Mouse (Mus musculus) midbrain, embryonic 14.5 days (tissue): ENCODE measurements around the gene Serpina9. TPM values are rescaled to one million over a fixed set of nuclear protein-coding genes. Genes with fewer than 3 reads are reported as not detected.
A peak's percentile ranks its signal among the peaks of the same experiment; 100 is the strongest.

Source experiments
- ATAC-seq: fragments of 200-750 bp; cut with Nextera tagmentation; 2 replicates; pipeline ENCODE4 v1.8.0; 2017; ENCODE audit warnings: moderate number of reproducible peaks, moderate library complexity; ENCODE audit not compliant: low FRiP score, low TSS enrichment
- DNase-seq: peaks from one replicate; pipeline ENCODE4 v3.0.0-alpha.2; 2015
- H3K27ac ChIP-seq: fragments of 300-500 bp; sonication (generic); replicated peaks from 2 replicates; pipeline ENCODE4 v1.5.1; 2014; ENCODE audit warnings: mild to moderate bottlenecking, low read depth, low read length, moderate library complexity
- H3K27me3 ChIP-seq: fragments of 300-500 bp; sonication (generic); 2 replicates; pipeline ENCODE4 v1.6.1; 2014; ENCODE audit warnings: low read length, control low read depth, mixed read lengths; ENCODE audit not compliant: control insufficient read depth, insufficient read depth
- H3K36me3 ChIP-seq: fragments of 300-500 bp; sonication (generic); 2 replicates; pipeline ENCODE4 v1.6.1; 2014; ENCODE audit warnings: low read length, control low read depth; ENCODE audit not compliant: control insufficient read depth, insufficient read depth
- H3K4me1 ChIP-seq: fragments of 300-500 bp; sonication (generic); 2 replicates; pipeline ENCODE4 v1.6.1; 2014; ENCODE audit warnings: mild to moderate bottlenecking, antibody characterized with exemption, low read length, control low read depth; ENCODE audit not compliant: control insufficient read depth, insufficient read depth
- H3K4me2 ChIP-seq: fragments of 300-500 bp; sonication (generic); 2 replicates; pipeline ENCODE4 v1.6.1; 2014; ENCODE audit warnings: mild to moderate bottlenecking, low read length, moderate library complexity
- H3K4me3 ChIP-seq: fragments of 300-500 bp; sonication (generic); replicated peaks from 2 replicates; pipeline ENCODE4 v1.5.1; 2014; ENCODE audit warnings: low read depth, low read length
- H3K9ac ChIP-seq: fragments of 300-500 bp; sonication (generic); replicated peaks from 2 replicates; pipeline ENCODE4 v1.6.1; 2014; ENCODE audit warnings: mild to moderate bottlenecking, low read length, moderate library complexity
- H3K9me3 ChIP-seq: fragments of 300-500 bp; sonication (generic); 2 replicates; pipeline ENCODE4 v1.6.1; 2016; ENCODE audit warnings: low read length, control low read depth, mixed read lengths; ENCODE audit not compliant: control insufficient read depth
- WGBS: fragments of 180-500 bp; shearing (Covaris S2); extraction: QIAGEN DNeasy Blood & Tissue Kit; methylation state at CpG from one replicate; pipeline ENCODE4 v1.1.7; 2014; 5-methylcytosine and 5-hydroxymethylcytosine counted together
- polyA plus RNA-seq: library from polyadenylated mRNA; unstranded; fragments of >200 nt; fragmentation: Nextera tagmentation; extraction: Ambion mirVana; gene quantifications from 2 replicates; pipeline ENCODE4 v1.2.1, GENCODE M21; 2014

Gene Serpina9
- polyA plus RNA-seq = not detected in 2 replicates

- no peak within 1 kb of the TSS for H3K9ac ChIP-seq
- no peaks in the 10 kb centered on the region for H3K36me3 ChIP-seq
- no peak within 1 kb of the TSS for H3K4me3 ChIP-seq
- H3K4me2 ChIP-seq = no peak within 1 kb of the TSS
- DNase-seq (no peak), ATAC-seq (no peak)
- H3K9me3 ChIP-seq = no peaks in the 10 kb centered on the region; the same call in 1 of the 2 replicates
- H3K4me1 ChIP-seq = no peaks in the 10 kb centered on the region
- no peak within 1 kb of the TSS for H3K27ac ChIP-seq
- H3K27me3 ChIP-seq = no peaks in the 10 kb centered on the region
- 90% methylated on average over 6 of the region's 6 CpGs for WGBS
Measured at GRCm38 (mm10) chr12:104013620-104014019, at the start of gene Serpina9. Gene Serpina9 (minus strand): TSS chr12:104013755.

- Histone ChIP-seq H3K27me3 (no peaks in the 10 kb centered on the region), H3K9ac (no peak overlapping the region), H3K4me1 (no peaks in the 10 kb centered on the region), H3K4me3 (no peak overlapping the region), H3K27ac (no peak overlapping the region), H3K36me3 (no peaks in the 10 kb centered on the region), H3K4me2 (no peak overlapping the region), H3K9me3 (no peaks in the 10 kb centered on the region)
- ATAC-seq (no peak), DNase-seq (no peak)
- 61% methylated on average over 2 of the region's 2 CpGs for WGBS
Measured at GRCm38 (mm10) chr12:104061862-104062261, 48.3 kb upstream of the Serpina9 start.

GRCm38 (mm10) chr12:104060126-104060525 lies 46.6 kb upstream of the Serpina9 start:
- Histone ChIP-seq H3K9ac (no peak overlapping the region), H3K4me1 (no peaks in the 10 kb centered on the region), H3K4me3 (no peak overlapping the region), H3K4me2 (no peak overlapping the region), H3K27ac (no peak overlapping the region), H3K27me3 (no peaks in the 10 kb centered on the region), H3K9me3 (no peaks in the 10 kb centered on the region), H3K36me3 (no peaks in the 10 kb centered on the region)
- ATAC-seq (no peak), DNase-seq (no peak)
- WGBS = 91% methylated on average over 6 of the region's 6 CpGs

GRCm38 (mm10) chr12:104057531-104057930 lies 44.0 kb upstream of the Serpina9 start:
- H3K4me3 ChIP-seq = no peak overlapping the region
- no peak for DNase-seq
- H3K4me2 ChIP-seq = no peak overlapping the region
- H3K4me1 ChIP-seq = no peaks in the 10 kb centered on the region
- no peaks in the 10 kb centered on the region for H3K9me3 ChIP-seq
- no peaks in the 10 kb centered on the region for H3K36me3 ChIP-seq
- H3K27me3 ChIP-seq = no peaks in the 10 kb centered on the region
- H3K27ac ChIP-seq = no peak overlapping the region
- 88% methylated on average over 7 of the region's 7 CpGs for WGBS
- H3K9ac ChIP-seq = no peak overlapping the region
- ATAC-seq = no peak

GRCm38 (mm10) chr12:104057050-104057449 lies 43.5 kb upstream of the Serpina9 start:
- H3K9ac ChIP-seq = no peak overlapping the region
- no peak overlapping the region for H3K4me3 ChIP-seq
- H3K27me3 ChIP-seq = no peaks in the 10 kb centered on the region
- no peaks in the 10 kb centered on the region for H3K9me3 ChIP-seq
- no peaks in the 10 kb centered on the region for H3K36me3 ChIP-seq
- H3K27ac ChIP-seq = no peak overlapping the region
- no peak overlapping the region for H3K4me2 ChIP-seq
- ATAC-seq = no peak
- H3K4me1 ChIP-seq = no peaks in the 10 kb centered on the region
- WGBS = 56% methylated on average over 4 of the region's 4 CpGs
- DNase-seq = peak; percentile 30

- no peaks in the 10 kb centered on the region for H3K36me3 ChIP-seq
- 88% methylated on average over 8 of the region's 8 CpGs for WGBS
- H3K9me3 ChIP-seq = no peaks in the 10 kb centered on the region
- no peak overlapping the region for H3K9ac ChIP-seq
- H3K4me3 ChIP-seq = no peak overlapping the region
- DNase-seq = no peak
- no peaks in the 10 kb centered on the region for H3K27me3 ChIP-seq
- ATAC-seq = no peak
- H3K4me2 ChIP-seq = no peak overlapping the region
- no peaks in the 10 kb centered on the region for H3K4me1 ChIP-seq
- H3K27ac ChIP-seq = no peak overlapping the region
Measured at GRCm38 (mm10) chr12:104055755-104056154, 42.2 kb upstream of the Serpina9 start.

- Histone ChIP-seq H3K4me3 (no peak overlapping the region), H3K27me3 (no peaks in the 10 kb centered on the region), H3K36me3 (no peaks in the 10 kb centered on the region), H3K27ac (no peak overlapping the region), H3K4me1 (no peaks in the 10 kb centered on the region), H3K9ac (no peak overlapping the region), H3K4me2 (no peak overlapping the region), H3K9me3 (no peaks in the 10 kb centered on the region)
- DNase-seq (no peak), ATAC-seq (no peak)
- 63% methylated on average over 1 of the region's 1 CpGs for WGBS
Measured at GRCm38 (mm10) chr12:104053995-104054394, 40.4 kb upstream of the Serpina9 start.

GRCm38 (mm10) chr12:104045713-104046112 lies 32.2 kb upstream of the Serpina9 start:
- H3K9ac ChIP-seq = no peak overlapping the region

GRCm38 (mm10) chr12:104044343-104044742 lies 30.8 kb upstream of the Serpina9 start, which contains the start of gene Serpina12:
Gene Serpina12 (minus strand): TSS chr12:104044443.
- no peak within 1 kb of the TSS for H3K9ac ChIP-seq
- no peak within 1 kb of the TSS for H3K4me2 ChIP-seq
- no peaks in the 10 kb centered on the region for H3K4me1 ChIP-seq
- no peaks in the 10 kb centered on the region for H3K36me3 ChIP-seq
- H3K27me3 ChIP-seq = no peaks in the 10 kb centered on the region
- H3K4me3 ChIP-seq = no peak within 1 kb of the TSS
- H3K9me3 ChIP-seq = no peaks in the 10 kb centered on the region
- WGBS = 91% methylated on average over 7 of the region's 7 CpGs
- ATAC-seq (no peak), DNase-seq (no peak)
- H3K27ac ChIP-seq = no peak within 1 kb of the TSS

More at GRCm38 (mm10) chr12:104045713-104046112, 32.2 kb upstream of the Serpina9 start:
- no peaks in the 10 kb centered on the region for H3K27me3 ChIP-seq
- H3K4me3 ChIP-seq = no peak overlapping the region
- H3K36me3 ChIP-seq = no peaks in the 10 kb centered on the region
- no peak overlapping the region for H3K4me2 ChIP-seq
- H3K9me3 ChIP-seq = no peaks in the 10 kb centered on the region
- DNase-seq (no peak), ATAC-seq (no peak)
- no peak overlapping the region for H3K27ac ChIP-seq
- H3K4me1 ChIP-seq = no peaks in the 10 kb centered on the region
- WGBS = 90% methylated on average over 8 of the region's 8 CpGs
